Mouse (Mus musculus) liver, embryonic 12.5 days (tissue): ENCODE data around the gene Trarg1. TPM values are rescaled to one million over a fixed set of nuclear protein-coding genes. Genes with fewer than 3 reads are reported as not detected.

Source experiments
- ATAC-seq: fragments of 200-750 bp; cut with Nextera tagmentation; 2 replicates; pipeline ENCODE4 v1.8.0; 2017; ENCODE audit warnings: moderate number of reproducible peaks, mild to moderate bottlenecking, moderate library complexity
- H3K27ac ChIP-seq: fragments of 300-500 bp; sonication (generic); 2 replicates; pipeline ENCODE4 v1.5.1; 2016; ENCODE audit warnings: mild to moderate bottlenecking
- H3K27me3 ChIP-seq: fragments of 300-500 bp; sonication (generic); replicated peaks from 2 replicates; pipeline ENCODE4 v1.6.1; 2016; ENCODE audit warnings: mild to moderate bottlenecking, moderate library complexity
- H3K36me3 ChIP-seq: fragments of 300-500 bp; sonication (generic); 2 replicates; pipeline ENCODE4 v1.6.1; 2016; ENCODE audit warnings: mild to moderate bottlenecking, moderate library complexity
- H3K4me1 ChIP-seq: fragments of 300-500 bp; sonication (generic); 2 replicates; pipeline ENCODE4 v1.6.1; 2016
- H3K4me2 ChIP-seq: fragments of 300-500 bp; sonication (generic); 2 replicates; pipeline ENCODE4 v1.6.1; 2016; ENCODE audit warnings: mild to moderate bottlenecking, moderate library complexity
- H3K4me3 ChIP-seq: fragments of 300-500 bp; sonication (generic); 2 replicates; pipeline ENCODE4 v1.5.1; 2016; ENCODE audit warnings: mild to moderate bottlenecking, moderate library complexity
- H3K9ac ChIP-seq: fragments of 300-500 bp; sonication (generic); 2 replicates; pipeline ENCODE4 v1.6.1; 2016; ENCODE audit warnings: mild to moderate bottlenecking, moderate library complexity
- H3K9me3 ChIP-seq: fragments of 300-500 bp; sonication (generic); replicated peaks from 2 replicates; pipeline ENCODE4 v1.6.1; 2016; ENCODE audit warnings: mild to moderate bottlenecking, moderate library complexity
- WGBS: fragments of 180-500 bp; shearing (Covaris S2); methylation state at CpG from one replicate; pipeline ENCODE4 v1.1.7; 2016; ENCODE audit not compliant: insufficient replicate concordance; 5-methylcytosine and 5-hydroxymethylcytosine counted together
- polyA plus RNA-seq: library from polyadenylated mRNA; unstranded; fragments of >200 nt; fragmentation: Nextera tagmentation; extraction: Ambion mirVana; gene quantifications from 2 replicates; pipeline ENCODE4 v1.2.1, GENCODE M21; 2016

Trarg1 gene
- polyA plus RNA-seq, 1 experiment from 2014 or later, result not detected

DNA sequence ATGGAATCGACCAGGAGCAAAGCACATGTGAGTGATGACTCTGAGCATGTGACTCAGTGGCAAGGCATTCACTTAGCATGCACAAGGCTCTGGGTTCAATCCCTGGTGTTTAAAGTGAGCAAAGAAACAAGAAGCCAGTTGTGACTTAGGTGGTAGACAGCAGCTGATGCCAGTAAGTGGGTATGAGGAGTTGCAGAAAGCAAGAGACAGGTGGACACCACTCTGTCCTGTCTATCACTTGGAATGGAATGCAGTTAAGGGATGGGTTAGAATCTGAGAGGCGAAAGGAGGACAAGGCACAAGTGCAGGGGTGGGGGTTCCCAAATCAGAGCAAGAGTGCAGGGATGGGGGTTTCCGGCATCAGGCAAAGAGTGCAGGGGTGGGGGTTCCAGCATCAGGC, 12.5 kb downstream of the Trarg1 start:
- 61% methylated on average over 3 of the region's 3 CpGs for WGBS
- Histone ChIP-seq H3K4me1 (no peaks in the 10 kb centered on the region), H3K9me3 (no peaks in the 10 kb centered on the region), H3K27me3 (peaks cover 3% of the 10 kb centered on the region; the same call in 1 of the 2 replicates), H3K9ac (no peak overlapping the region), H3K27ac (no peak overlapping the region), H3K4me2 (no peak overlapping the region), H3K36me3 (no peaks in the 10 kb centered on the region), H3K4me3 (no peak overlapping the region)
- no peak for ATAC-seq

DNA sequence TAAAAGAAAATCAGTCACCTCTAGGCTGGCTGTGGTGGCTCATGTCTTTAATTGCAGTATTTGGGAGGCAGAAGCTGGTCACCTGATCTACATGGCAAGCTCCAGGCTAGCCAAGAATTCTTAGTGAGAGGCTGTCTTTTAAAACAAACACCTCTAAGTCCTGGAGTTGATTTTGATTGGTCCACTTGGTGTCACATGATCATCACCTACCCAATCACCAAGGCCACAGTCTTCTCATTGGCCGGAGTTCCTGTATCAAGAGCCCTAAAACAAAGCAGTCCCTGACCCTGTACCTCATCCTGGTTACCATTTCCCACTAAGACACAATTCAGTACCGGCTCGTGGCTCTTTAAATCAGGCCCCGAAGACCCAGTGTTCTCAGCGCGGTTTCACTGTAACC, 16.2 kb downstream of the Trarg1 start:
- Histone ChIP-seq H3K9ac (no peak overlapping the region), H3K4me1 (no peaks in the 10 kb centered on the region), H3K4me2 (no peak overlapping the region), H3K4me3 (no peak overlapping the region), H3K36me3 (no peaks in the 10 kb centered on the region), H3K27ac (no peak overlapping the region), H3K27me3 (peaks cover 21% of the 10 kb centered on the region; the same call in 1 of the 2 replicates), H3K9me3 (no peaks in the 10 kb centered on the region)
- 42% methylated on average over 6 of the region's 6 CpGs for WGBS
- no peak for ATAC-seq

DNA sequence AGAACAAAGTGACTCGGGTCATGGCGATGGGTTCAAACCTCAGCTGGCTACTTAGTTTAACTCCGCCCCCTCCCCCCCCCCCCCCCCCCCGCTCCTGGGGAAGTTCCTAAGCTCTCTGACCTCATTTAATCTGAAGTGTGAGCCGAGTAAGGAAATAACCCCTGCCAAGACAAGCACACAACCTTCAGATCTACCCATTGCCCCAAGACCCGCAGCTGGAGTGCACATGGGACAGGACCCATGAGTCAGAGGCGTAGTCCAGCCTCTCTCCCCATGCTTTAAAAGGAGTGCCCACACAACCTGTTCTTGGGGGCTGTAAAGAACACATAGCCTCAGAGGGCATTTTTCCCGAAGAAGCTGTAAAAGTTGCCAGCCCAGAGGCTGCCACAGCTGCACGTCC, 20.0 kb downstream of the Trarg1 start:
- no peaks in the 10 kb centered on the region for H3K9me3 ChIP-seq
- H3K27ac ChIP-seq, result no peak overlapping the region
- no peak overlapping the region for H3K9ac ChIP-seq
- H3K27me3 ChIP-seq, result peaks cover 26% of the 10 kb centered on the region; the same call in 1 of the 2 replicates
- H3K4me3 ChIP-seq, result no peak overlapping the region
- no peak for ATAC-seq
- H3K4me2 ChIP-seq, result peak overlapping the region; percentile 29; the same call in 1 of the 2 replicates
- H3K4me1 ChIP-seq, result no peaks in the 10 kb centered on the region
- 38% methylated on average over 6 of the region's 9 CpGs for WGBS
- H3K36me3 ChIP-seq, result no peaks in the 10 kb centered on the region

DNA sequence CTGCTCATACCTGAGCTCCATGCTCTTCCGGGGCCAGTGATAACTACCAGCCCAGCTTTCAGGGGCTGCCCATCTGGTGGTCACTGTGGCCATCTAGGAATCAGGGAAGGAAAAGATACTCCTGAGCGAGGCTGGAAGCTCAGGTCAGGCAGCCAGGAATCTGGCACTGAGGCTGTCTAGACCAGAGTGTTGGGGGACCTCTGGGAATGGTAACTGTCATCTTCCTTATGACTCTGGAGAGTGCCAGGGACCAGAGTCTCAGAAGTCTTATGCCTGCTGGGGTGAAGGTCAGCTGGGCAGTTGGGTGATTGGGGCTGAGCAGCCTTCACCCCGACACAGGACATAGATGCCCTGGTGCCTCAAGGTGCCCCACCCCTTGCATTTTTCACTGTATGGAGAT, 28.0 kb downstream of the Trarg1 start:
- no peaks in the 10 kb centered on the region; the same call in 1 of the 2 replicates for H3K9me3 ChIP-seq
- H3K4me3 ChIP-seq, result no peak overlapping the region
- ATAC-seq, result no peak
- no peaks in the 10 kb centered on the region for H3K36me3 ChIP-seq
- 63% methylated on average over 3 of the region's 3 CpGs for WGBS
- H3K27ac ChIP-seq, result no peak overlapping the region
- H3K4me2 ChIP-seq, result no peak overlapping the region
- no peaks in the 10 kb centered on the region for H3K4me1 ChIP-seq
- no peak overlapping the region for H3K9ac ChIP-seq
- 0 out of 2 replicates have a peak, but pooled peaks cover 14% of the 10 kb centered on the region for H3K27me3 ChIP-seq

DNA sequence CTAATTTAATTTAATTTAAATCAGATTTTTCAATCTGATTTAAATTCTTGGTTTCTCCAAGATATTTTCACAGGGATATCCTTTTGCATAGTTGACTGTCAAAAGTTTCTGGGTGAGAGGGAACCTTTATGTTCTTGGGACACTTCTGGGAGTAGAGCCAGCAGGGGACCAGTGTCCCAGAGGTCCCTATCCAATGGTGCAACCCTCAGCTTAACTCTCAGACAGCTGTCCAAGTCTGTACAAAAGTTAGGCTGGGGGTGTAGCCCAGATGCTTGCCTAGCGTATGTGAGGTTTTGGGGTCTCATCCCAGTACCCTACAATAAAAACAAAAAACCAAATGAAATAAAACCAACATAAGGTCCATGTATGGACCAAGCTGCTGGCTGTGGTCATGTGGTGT, 28.5 kb downstream of the Trarg1 start:
- Histone ChIP-seq H3K4me1 (no peaks in the 10 kb centered on the region), H3K4me3 (no peak overlapping the region), H3K4me2 (no peak overlapping the region), H3K27ac (no peak overlapping the region), H3K36me3 (no peaks in the 10 kb centered on the region), H3K9me3 (no peaks in the 10 kb centered on the region; the same call in 1 of the 2 replicates), H3K27me3 (0 out of 2 replicates have a peak, but pooled peaks cover 11% of the 10 kb centered on the region), H3K9ac (no peak overlapping the region)
- 57% methylated on average over 1 of the region's 1 CpGs for WGBS
- no peak for ATAC-seq

DNA sequence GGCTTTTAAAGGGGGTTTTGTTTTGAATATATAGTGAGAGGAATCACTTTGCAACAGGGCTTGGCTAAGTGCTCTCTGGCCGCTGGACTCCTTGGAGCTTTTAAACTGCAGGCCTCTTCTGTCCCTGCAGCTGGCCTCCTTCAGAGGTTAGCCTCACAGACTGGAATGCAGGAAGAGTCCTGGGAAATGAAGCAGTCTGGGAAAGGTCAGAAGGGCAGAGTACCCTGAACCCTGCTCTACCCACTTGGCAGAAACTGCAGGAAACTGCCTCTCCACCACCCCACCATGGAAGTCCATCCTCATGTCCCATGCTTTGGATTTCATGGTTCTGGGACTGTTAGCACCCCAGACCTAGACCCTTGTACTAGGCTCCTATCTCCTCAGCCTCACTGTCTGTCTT, 29.3 kb downstream of the Trarg1 start:
- Histone ChIP-seq H3K4me2 (no peak overlapping the region), H3K27me3 (peaks cover 8% of the 10 kb centered on the region; the same call in 1 of the 2 replicates), H3K4me1 (no peaks in the 10 kb centered on the region), H3K9ac (no peak overlapping the region), H3K9me3 (no peaks in the 10 kb centered on the region; the same call in 1 of the 2 replicates), H3K36me3 (no peaks in the 10 kb centered on the region), H3K4me3 (no peak overlapping the region), H3K27ac (no peak overlapping the region)
- WGBS, result 37% methylated on average over 1 of the region's 1 CpGs
- no peak for ATAC-seq

DNA sequence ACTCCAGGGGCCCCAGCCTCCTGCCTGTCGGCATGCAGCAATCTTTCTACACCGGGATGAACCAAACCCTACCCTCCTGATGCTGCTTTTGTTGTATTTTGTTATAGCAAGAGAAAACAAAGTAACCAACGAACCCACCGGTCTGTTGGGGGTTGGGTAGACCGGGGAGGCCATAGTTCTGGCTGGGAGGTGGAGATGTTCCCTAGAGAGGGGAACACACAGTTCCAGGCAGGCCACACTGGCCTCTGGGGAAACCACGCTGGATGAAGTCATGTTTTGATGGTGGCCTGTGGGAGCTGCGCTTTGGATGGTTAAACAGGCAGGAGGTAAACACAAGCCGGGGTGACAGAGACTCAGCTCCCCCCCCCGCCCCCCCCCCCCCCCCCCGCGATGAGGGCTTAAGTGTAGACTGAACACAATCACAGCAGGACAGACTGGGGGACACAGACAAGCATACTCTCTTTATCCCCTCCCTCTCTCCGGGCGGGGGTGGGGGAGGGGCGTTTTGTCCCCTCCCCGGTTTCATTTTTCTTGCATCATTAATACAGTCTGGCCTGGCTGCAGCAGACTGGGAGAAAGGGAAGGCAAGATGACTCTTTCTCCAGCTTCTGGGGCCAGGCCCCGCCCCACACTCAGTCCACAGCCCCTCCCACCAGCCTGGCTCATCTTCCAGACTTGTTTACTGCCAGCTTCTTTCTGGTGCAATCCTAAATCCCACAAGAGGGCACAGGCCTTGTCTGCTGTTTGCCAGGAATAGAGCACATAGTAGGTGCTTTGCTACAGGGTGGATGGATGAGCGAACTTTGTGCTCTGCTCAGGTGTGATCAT, 30.2 kb downstream of the Trarg1 start:
- no peaks in the 10 kb centered on the region for H3K4me1 ChIP-seq
- 26% methylated on average over 13 of the region's 17 CpGs for WGBS
- no peaks in the 10 kb centered on the region for H3K36me3 ChIP-seq
- H3K9me3 ChIP-seq, result no peaks in the 10 kb centered on the region; the same call in 1 of the 2 replicates
- no peak for ATAC-seq
- H3K4me3 ChIP-seq, result no peak overlapping the region
- H3K27me3 ChIP-seq, result peaks cover 8% of the 10 kb centered on the region; the same call in 1 of the 2 replicates
- no peak overlapping the region for H3K27ac ChIP-seq
- no peak overlapping the region for H3K4me2 ChIP-seq
- H3K9ac ChIP-seq, result no peak overlapping the region

DNA sequence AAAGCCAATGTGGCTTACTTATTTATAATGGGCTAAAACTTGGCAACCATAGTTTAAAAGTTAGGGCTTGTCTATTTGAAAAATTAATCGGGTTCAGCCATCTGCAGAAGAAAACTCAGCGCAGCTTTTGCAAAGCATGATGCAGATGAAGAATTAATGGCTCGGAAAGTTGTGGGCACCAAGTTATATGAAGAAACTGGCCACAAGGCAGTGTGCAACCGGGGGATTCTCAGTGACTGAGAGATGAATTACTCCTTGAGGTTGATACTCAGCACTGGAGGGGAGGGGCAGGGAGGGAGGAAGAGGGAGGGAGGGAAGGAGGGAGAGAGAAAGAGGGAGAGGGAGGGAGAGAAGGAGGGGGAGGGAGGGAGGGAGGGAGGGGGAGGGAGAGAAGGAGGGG, 37.4 kb downstream of the Trarg1 start:
- Histone ChIP-seq H3K4me3 (no peak overlapping the region), H3K4me2 (no peak overlapping the region), H3K9ac (no peak overlapping the region), H3K36me3 (no peaks in the 10 kb centered on the region), H3K27me3 (no peaks in the 10 kb centered on the region; the same call in 1 of the 2 replicates), H3K9me3 (no peaks in the 10 kb centered on the region), H3K4me1 (no peaks in the 10 kb centered on the region), H3K27ac (no peak overlapping the region)
- no peak for ATAC-seq
- WGBS, result 65% methylated on average over 4 of the region's 4 CpGs

DNA sequence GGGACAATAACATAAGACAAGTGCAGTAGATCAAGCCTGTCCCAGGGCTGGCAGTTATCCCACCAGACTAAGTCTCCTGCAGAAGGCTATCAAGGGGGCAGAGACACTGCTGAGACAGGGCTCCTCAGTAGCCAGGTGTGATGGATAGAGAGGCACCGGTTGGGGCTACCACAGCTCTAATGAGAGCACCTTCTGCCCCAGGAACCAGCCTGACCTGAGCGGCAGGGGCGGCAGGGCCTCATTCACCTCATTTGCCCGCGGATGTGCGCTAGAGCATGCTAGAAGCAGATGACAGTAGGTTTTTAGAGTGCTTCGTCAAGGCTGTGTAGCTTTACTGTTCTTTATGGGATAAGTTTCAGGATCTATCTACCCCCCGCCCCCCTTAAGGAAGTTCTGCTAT, 44.3 kb downstream of the Trarg1 start:
- WGBS, result 70% methylated on average over 8 of the region's 8 CpGs

DNA sequence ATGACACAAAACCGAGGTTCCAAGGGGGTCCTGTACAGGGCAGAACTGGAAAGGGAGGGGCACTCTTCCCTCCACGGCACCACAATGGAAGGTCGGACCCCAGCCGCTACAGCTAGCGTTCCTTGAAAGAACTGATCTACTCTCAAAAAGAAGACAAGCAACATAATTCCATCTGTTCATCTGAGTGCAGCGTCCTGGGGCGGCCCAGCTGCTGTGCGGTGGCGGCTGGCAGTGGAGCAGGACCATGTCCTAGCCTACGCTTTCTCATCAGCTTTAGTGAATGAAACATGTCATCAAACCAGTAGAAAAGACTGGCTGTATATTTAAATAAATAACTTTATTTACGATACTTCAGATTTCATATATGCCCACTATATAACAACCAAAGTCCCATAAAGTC, 48.5 kb downstream of the Trarg1 start:
- H3K4me1 ChIP-seq, result no peaks in the 10 kb centered on the region
- no peak overlapping the region for H3K4me2 ChIP-seq
- H3K9me3 ChIP-seq, result no peaks in the 10 kb centered on the region

More for the DNA sequence above, 44.3 kb downstream of the Trarg1 start:
- Histone ChIP-seq H3K4me3 (no peak overlapping the region), H3K27me3 (no peaks in the 10 kb centered on the region), H3K4me2 (no peak overlapping the region), H3K36me3 (peaks cover 19% of the 10 kb centered on the region), H3K9ac (no peak overlapping the region), H3K4me1 (no peaks in the 10 kb centered on the region), H3K9me3 (no peaks in the 10 kb centered on the region), H3K27ac (no peak overlapping the region)
- ATAC-seq, result no peak

DNA sequence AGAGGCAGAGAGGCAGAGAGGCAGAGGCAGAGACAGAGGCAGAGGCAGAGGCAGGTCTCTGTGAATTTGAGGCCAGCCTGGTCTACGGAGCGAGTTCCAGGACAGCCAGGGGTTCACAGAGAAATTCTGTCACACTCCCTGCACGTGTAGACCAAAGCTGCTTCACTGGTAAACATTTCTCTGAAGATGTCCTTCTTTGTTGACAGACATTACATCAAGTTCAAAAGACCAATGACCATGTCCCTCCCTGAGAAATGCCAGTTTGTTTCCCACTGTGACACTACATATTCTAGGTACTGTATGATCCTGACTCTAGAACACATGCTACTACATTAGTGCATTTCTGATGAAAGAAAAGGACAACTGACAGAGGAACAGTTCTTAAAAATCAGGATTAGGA, 51.0 kb downstream of the Trarg1 start:
- ATAC-seq, result no peak
- Histone ChIP-seq H3K9ac (no peak overlapping the region), H3K27ac (no peak overlapping the region), H3K9me3 (no peaks in the 10 kb centered on the region), H3K36me3 (peaks cover 77% of the 10 kb centered on the region), H3K27me3 (no peaks in the 10 kb centered on the region), H3K4me3 (no peak overlapping the region), H3K4me2 (no peak overlapping the region), H3K4me1 (no peaks in the 10 kb centered on the region)
- WGBS, result 69% methylated on average over 3 of the region's 3 CpGs

More for the DNA sequence above, 48.5 kb downstream of the Trarg1 start:
- Histone ChIP-seq H3K4me3 (no peak overlapping the region), H3K9ac (no peak overlapping the region), H3K27ac (no peak overlapping the region), H3K27me3 (no peaks in the 10 kb centered on the region), H3K36me3 (peaks cover 53% of the 10 kb centered on the region)
- WGBS, result 93% methylated on average over 11 of the region's 11 CpGs
- no peak for ATAC-seq

DNA sequence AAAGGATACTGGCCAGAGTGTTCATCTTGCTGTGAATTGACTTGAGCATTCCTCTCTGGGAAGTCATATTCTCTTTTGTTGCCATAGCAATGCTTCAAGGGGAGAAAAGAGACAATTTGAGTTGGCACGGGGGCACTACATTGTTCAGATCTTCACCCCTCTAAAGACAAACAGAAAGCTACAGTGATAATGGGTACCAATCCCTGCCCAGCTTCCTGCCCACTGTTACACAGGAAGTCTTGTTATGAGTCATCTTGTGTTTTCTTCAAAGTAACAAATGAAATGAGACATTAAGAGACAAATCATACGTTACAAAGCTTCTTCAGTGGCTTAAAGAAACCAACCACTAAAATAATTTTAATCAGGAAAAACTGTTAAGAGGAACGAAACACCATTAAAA, 55.0 kb downstream of the Trarg1 start:
- ATAC-seq, result no peak
- Histone ChIP-seq H3K4me1 (peaks cover 5% of the 10 kb centered on the region; the same call in 1 of the 2 replicates), H3K9me3 (no peaks in the 10 kb centered on the region), H3K27ac (no peak overlapping the region), H3K27me3 (no peaks in the 10 kb centered on the region), H3K4me2 (no peak overlapping the region), H3K9ac (no peak overlapping the region), H3K36me3 (peaks cover 73% of the 10 kb centered on the region), H3K4me3 (no peak overlapping the region)
- 60% methylated on average over 3 of the region's 3 CpGs for WGBS
